Mouse (Mus musculus) forebrain, embryonic 12.5 days (tissue): ENCODE measurements around the gene Rsph3a. TPM values are rescaled to one million over a fixed set of nuclear protein-coding genes. Genes with fewer than 3 reads are reported as not detected.
"Not testable (repeated sequence)": the region's sequence is repeated elsewhere in the genome, so short reads cannot be mapped to it uniquely, and the experiment has no call there.

ENCODE experiments used
- ATAC-seq: fragments of 200-750 bp; cut with Nextera tagmentation; 2 replicates; pipeline ENCODE4 v1.8.0; 2017; ENCODE audit warnings: moderate TSS enrichment; ENCODE audit not compliant: low FRiP score
- H3K27ac ChIP-seq: fragments of 300-500 bp; sonication (generic); 2 replicates; pipeline ENCODE4 v1.5.1; 2016; ENCODE audit warnings: mild to moderate bottlenecking
- H3K27me3 ChIP-seq: fragments of 300-500 bp; sonication (generic); 2 replicates; pipeline ENCODE4 v1.6.1; 2016; ENCODE audit warnings: mild to moderate bottlenecking
- H3K36me3 ChIP-seq: fragments of 300-500 bp; sonication (generic); replicated peaks from 2 replicates; pipeline ENCODE4 v1.6.1; 2016; ENCODE audit warnings: mild to moderate bottlenecking
- H3K4me1 ChIP-seq: fragments of 300-500 bp; sonication (generic); 2 replicates; pipeline ENCODE4 v1.6.1; 2016
- H3K4me2 ChIP-seq: fragments of 300-500 bp; sonication (generic); 2 replicates; pipeline ENCODE4 v1.6.1; 2016; ENCODE audit warnings: mild to moderate bottlenecking, moderate library complexity
- H3K4me3 ChIP-seq: fragments of 300-500 bp; sonication (generic); replicated peaks from 2 replicates; pipeline ENCODE4 v1.5.1; 2016; ENCODE audit warnings: mild to moderate bottlenecking
- H3K9ac ChIP-seq: fragments of 300-500 bp; sonication (generic); 2 replicates; pipeline ENCODE4 v1.6.1; 2016; ENCODE audit warnings: mild to moderate bottlenecking
- H3K9me3 ChIP-seq: fragments of 300-500 bp; sonication (generic); 2 replicates; pipeline ENCODE4 v1.6.1; 2016
- whole genome bisulfite sequencing: fragments of 180-500 bp; shearing (Covaris S2); methylation state at CpG from one replicate; pipeline ENCODE4 v1.1.7; 2016; 5-methylcytosine and 5-hydroxymethylcytosine counted together
- polyA plus RNA-seq: library from polyadenylated mRNA; unstranded; fragments of >200 nt; fragmentation: Nextera tagmentation; extraction: Ambion mirVana; gene quantifications from 2 replicates; pipeline ENCODE4 v1.2.1, GENCODE M21; 2016

Rsph3a gene
- polyA plus RNA-seq, 1 experiment from 2014 or later = 58.6 TPM

DNA sequence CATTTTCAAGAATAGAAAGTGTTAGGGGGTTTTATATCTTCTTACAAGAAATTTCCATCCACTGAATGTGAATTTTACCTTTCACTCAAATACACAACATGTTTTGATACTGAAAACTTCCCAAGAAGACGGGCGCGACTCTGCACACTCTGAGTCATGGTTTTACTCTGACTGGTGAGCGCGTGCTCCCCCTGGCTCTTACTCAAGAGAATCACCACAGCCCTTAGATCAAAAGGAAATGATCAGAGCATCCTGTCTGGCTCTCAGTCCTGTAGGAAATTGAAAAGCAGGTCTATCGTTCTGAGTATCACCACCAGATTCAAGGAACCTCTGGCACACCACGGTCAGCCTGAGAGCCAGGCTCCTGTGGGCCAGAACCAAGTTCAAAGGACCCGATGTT lies 5.8 kb upstream of the Rsph3a start:
- H3K9me3 ChIP-seq = no peaks in the 10 kb centered on the region
- H3K4me1 ChIP-seq = peaks cover under 1% of the 10 kb centered on the region; the same call in 1 of the 2 replicates
- H3K27me3 ChIP-seq = no peaks in the 10 kb centered on the region
- H3K4me2 ChIP-seq = no peak overlapping the region
- 72% methylated on average over 8 of the region's 8 CpGs for WGBS
- ATAC-seq = no peak
- H3K4me3 ChIP-seq = no peak overlapping the region
- no peaks in the 10 kb centered on the region for H3K36me3 ChIP-seq
- H3K9ac ChIP-seq = no peak overlapping the region
- H3K27ac ChIP-seq = no peak overlapping the region

DNA sequence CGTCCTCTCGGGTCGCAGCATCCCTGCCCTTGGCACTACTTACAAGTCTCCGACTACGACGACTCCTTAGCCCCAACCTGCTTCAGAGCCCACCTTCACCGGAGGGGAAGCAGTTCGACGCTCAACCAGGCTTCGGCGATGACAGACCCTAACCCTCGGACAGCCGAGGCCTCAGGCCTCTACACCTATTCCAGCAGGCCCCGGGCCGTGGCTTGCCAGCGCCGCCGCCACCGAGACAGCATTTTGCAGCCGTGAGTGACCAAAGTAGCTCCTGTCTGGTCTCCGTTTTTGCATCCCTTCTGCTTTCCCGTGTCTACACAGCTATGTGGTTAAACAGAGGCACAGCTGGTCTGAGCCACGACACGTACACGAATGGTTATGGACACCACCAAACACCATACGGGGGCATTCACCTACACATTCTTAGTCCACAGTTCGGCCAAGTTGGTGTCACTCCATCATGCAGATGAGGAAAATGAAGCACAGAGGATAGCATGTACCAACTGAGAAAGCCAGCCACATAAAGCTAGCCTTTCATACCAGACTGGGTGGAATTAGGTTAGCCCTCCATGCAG lies 726 bp downstream of the Rsph3a start:
- H3K27me3 ChIP-seq = not testable (repeated sequence)

DNA sequence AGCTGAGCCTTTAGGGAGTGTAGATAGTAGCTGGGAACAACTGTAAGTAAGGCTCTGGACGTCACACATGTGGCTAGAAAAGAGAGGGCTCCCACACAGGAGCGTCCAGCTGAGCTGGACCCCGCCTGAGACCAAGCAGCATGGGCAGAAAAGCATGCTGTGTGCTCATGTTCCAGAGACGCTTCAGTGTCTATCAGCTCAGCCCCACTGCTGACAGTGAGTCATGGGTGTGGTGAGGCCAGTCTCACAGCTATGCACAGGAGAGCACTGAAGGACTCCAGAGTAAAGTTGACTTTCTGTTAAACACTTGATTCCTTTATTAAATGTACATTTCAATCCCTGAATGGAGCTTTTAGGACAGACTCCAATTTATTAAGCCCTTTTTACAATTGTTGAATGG lies 5.9 kb downstream of the Rsph3a start:
- no CpG with 5 or more reads among the region's 4 CpGs for WGBS

More for the DNA sequence above, 726 bp downstream of the Rsph3a start:
- H3K36me3 ChIP-seq, H3K4me1 ChIP-seq, ATAC-seq, H3K9me3 ChIP-seq: not testable (repeated sequence)
- 0% methylated on average over 19 of the region's 27 CpGs for WGBS
- H3K9ac ChIP-seq = peak overlapping the region; percentile 65; the same call in 1 of the 2 replicates
- peak overlapping the region; percentile 60 for H3K4me3 ChIP-seq
- H3K4me2 ChIP-seq = peak overlapping the region; percentile 58
- peak overlapping the region; percentile 88 for H3K27ac ChIP-seq

DNA sequence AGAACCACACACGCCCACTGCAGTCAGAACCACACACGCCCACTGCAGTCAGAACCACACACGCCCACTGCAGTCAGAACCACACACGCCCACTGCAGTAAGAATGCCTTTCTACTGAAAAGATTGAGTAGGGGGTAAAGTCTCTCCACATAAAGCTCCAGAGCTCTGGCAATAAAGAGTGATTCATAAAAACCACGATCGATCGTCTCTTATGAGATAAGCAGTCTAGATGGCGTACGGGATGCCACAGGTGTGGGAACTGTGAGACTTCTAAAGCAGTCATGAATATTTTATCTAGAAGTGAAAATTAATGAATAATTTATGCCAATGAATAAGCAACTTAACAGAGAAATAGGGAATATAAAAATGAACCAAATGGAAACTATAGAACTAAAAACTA lies 11.8 kb downstream of the Rsph3a start:
- 95% methylated on average over 9 of the region's 9 CpGs for WGBS
- ATAC-seq, H3K4me2 ChIP-seq, H3K27me3 ChIP-seq, H3K36me3 ChIP-seq, H3K9ac ChIP-seq, H3K4me3 ChIP-seq, H3K27ac ChIP-seq, H3K4me1 ChIP-seq, H3K9me3 ChIP-seq: not testable (repeated sequence)

More for the DNA sequence above, 5.9 kb downstream of the Rsph3a start:
- H3K36me3 ChIP-seq, H3K27ac ChIP-seq, H3K27me3 ChIP-seq, H3K4me2 ChIP-seq, ATAC-seq, H3K4me3 ChIP-seq, H3K9ac ChIP-seq, H3K4me1 ChIP-seq, H3K9me3 ChIP-seq: not testable (repeated sequence)

DNA sequence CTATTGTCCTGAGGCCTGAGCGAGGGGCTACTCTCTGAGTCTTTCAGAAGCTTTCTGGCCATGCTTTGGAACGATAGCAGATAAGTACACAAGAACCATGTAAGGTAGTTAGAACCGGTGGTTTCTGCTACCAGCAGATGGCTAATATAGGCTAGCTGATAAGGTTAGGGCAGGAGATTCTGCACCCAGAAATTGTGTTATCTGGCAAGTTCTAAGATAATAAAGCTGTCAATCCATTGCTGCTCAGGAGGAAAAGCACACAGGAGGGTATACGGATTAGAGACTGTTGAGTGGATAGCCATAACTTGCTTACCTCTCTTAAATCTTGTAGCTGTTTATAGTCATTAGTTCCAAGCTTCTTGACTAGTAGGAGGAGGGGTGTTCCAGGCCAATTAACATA lies 17.9 kb downstream of the Rsph3a start:
- not testable (repeated sequence) for H3K9me3 ChIP-seq, H3K9ac ChIP-seq, ATAC-seq, H3K4me1 ChIP-seq, H3K27ac ChIP-seq, H3K36me3 ChIP-seq, H3K27me3 ChIP-seq, H3K4me3 ChIP-seq, H3K4me2 ChIP-seq
- 96% methylated on average over 4 of the region's 4 CpGs for WGBS

DNA sequence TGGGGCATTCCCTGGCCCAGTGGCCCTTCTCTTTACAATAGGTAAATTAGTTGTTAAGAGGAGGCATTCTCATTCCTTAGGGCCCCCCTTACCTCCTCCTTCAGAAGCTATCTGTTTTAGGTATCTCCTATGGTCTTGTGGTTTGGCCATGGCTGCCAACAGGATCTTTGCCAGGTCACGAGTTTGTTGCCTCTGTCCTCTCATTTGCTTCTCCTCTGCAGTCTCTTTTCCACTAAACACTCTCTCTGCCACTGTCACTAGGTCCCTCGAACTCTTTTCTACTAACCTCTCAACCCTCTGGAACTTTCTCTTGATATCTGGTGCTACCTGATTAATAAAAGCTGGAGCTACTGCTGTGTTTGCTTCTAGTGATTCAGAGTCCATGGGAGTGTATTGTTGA lies 19.0 kb downstream of the Rsph3a start:
- not testable (repeated sequence) for H3K27me3 ChIP-seq, ATAC-seq, H3K27ac ChIP-seq, H3K9ac ChIP-seq, H3K4me2 ChIP-seq, H3K4me3 ChIP-seq, H3K4me1 ChIP-seq, H3K9me3 ChIP-seq, H3K36me3 ChIP-seq
- WGBS = 80% methylated on average over 2 of the region's 2 CpGs

DNA sequence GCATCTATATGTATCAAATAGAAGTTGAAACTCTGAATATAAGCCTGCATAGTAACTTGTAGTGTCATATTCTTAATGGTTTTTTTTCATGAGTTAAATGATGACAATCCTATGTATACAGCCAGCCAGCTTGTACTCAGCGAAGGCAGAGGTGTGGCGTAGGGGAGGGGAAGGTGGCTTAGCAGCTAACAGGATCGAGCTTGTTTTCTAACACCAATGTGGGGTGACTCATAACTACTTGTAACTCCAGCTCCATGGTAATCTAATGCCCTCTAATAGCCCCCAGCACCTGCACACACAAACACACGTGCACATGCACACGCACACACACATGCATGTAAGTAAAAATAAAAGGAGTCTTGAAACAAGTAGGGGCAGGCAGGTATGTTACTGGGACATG lies 23.1 kb downstream of the Rsph3a start:
- not testable (repeated sequence) for ATAC-seq, H3K36me3 ChIP-seq, H3K27ac ChIP-seq, H3K9ac ChIP-seq, H3K4me2 ChIP-seq, H3K27me3 ChIP-seq, H3K4me3 ChIP-seq, H3K4me1 ChIP-seq, H3K9me3 ChIP-seq
- WGBS = 97% methylated on average over 3 of the region's 5 CpGs

DNA sequence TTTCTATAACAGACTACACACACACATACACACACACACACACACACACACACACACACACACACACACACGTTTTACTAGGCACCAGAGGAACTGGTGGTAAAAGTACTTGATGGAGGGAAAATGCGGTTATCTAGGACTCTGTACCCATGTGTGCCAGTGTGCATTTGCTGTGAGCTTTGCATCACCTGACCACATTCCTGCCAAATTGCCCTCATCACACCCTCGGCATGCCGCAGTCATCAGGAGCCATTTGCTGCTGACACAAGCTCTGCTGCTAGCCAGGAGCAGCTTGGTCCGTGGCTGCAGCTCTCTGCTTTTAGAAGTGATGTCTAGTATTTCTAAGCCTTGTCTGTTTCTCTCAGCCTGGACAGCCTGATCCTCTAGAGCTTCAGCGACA lies 24.4 kb downstream of the Rsph3a start:
- H3K9me3 ChIP-seq, H3K9ac ChIP-seq, H3K27me3 ChIP-seq, H3K4me3 ChIP-seq, ATAC-seq, H3K4me2 ChIP-seq, H3K4me1 ChIP-seq, H3K27ac ChIP-seq, H3K36me3 ChIP-seq: not testable (repeated sequence)
- 77% methylated on average over 2 of the region's 6 CpGs for WGBS

DNA sequence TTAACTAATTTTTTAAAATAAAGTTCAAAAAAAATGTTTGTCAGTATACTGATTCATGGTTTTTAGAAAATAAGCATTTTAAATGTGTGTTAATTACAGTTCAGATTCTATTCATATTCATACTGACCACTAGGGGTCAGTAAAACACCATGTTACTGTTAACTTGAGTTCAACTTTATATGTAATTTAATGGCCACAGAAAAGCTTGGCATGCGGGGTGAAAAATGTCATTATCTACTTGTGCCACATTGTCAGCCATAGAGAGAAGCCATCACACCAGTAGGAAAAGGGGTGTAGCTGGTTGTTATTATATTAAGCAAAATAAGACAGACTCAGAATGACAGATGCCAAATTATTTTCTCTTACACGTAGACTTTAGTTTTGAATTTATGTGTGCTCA lies 38.1 kb downstream of the Rsph3a start:
- not testable (repeated sequence) for H3K9ac ChIP-seq, H3K4me3 ChIP-seq, H3K4me2 ChIP-seq, ATAC-seq, H3K27ac ChIP-seq, H3K9me3 ChIP-seq, H3K36me3 ChIP-seq, H3K4me1 ChIP-seq, H3K27me3 ChIP-seq
- 92% methylated on average over 1 of the region's 2 CpGs for WGBS

DNA sequence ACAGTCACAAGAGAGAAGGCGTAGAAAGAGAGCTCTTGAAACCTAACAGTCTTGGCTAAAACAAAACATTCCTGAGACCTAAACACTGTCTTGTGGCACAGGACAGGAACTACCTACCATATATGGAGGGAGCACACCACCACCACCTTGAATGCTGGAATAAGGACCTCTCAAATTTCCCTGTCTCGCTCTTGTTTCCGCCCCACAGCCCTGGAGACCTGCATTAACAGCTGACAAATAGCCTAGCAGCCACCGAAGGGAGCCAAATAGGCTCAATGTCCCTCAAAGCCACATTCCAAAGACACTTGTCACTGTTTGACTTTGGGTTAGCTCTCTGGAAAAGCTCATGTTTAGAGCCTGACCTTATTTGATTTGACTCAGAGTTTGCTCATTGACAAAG lies 40.2 kb downstream of the Rsph3a start:
- H3K4me3 ChIP-seq, H3K36me3 ChIP-seq, H3K4me1 ChIP-seq, H3K27ac ChIP-seq, ATAC-seq, H3K27me3 ChIP-seq, H3K4me2 ChIP-seq, H3K9ac ChIP-seq, H3K9me3 ChIP-seq: not testable (repeated sequence)
- 69% methylated on average over 4 of the region's 4 CpGs for WGBS

DNA sequence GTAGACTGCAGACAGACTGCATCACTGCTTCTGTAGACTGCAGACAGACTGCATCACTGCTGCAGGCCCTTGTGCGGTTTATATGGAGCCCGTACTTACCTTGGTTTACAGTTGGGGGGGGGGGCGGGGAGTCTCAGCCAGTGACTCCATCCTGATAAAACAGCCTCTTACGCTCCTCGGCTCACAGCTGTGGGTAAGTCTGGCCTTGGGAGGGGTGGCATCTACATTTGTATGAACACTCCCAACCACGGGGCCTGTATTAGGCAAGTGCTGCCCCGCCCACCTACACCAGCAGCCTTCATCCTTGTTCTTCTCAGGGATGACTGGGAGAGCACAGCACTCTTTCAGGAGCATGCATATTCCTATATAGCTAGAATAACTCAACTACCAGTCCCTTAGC lies 41.6 kb downstream of the Rsph3a start:
- not testable (repeated sequence) for H3K27ac ChIP-seq, H3K4me3 ChIP-seq, H3K4me1 ChIP-seq, H3K9me3 ChIP-seq, H3K4me2 ChIP-seq, H3K36me3 ChIP-seq, H3K9ac ChIP-seq, H3K27me3 ChIP-seq, ATAC-seq
- 77% methylated on average over 7 of the region's 7 CpGs for WGBS

DNA sequence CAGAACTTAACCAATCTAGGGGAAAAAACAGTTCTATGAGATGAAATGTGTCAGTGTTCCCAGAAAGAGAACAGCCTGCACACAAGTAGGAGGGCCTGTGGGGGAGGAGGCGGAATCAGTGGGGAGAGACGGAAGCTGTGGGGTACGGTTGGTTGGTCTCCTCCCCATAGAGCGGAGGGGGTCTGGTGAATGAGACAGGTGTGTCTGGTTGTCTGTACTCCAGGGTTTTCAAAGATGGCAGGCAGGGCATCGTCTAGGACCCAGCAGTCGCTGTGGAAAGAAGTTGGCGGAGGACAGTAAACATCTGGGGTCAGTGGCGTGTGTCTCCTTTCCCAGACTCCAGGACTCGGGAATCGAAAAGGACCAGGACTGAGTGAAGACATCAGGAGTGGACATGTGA lies 57.8 kb downstream of the Rsph3a start:
- H3K4me2 ChIP-seq, H3K4me1 ChIP-seq, H3K9ac ChIP-seq, H3K27me3 ChIP-seq, H3K36me3 ChIP-seq, ATAC-seq, H3K9me3 ChIP-seq, H3K27ac ChIP-seq, H3K4me3 ChIP-seq: not testable (repeated sequence)
- 91% methylated on average over 10 of the region's 10 CpGs for WGBS

DNA sequence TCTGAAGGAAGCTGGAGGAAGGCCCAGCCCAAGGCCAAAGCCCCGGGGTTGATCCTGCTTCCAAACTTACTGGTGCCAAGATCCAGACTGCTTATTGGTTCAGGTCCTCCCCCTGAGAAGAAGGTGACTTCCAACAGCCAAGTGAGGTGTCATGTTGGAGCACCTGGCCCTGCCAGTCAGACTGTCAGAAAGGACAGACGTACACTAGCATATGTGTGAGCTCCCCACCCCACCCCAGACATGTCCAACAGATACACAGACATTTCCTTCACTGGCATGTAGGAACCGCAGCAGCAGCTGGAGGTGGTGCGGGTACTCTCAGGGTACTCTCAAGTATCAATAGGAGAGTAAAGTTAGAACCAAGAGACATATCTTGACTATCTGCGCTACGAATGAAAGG lies 61.4 kb downstream of the Rsph3a start:
- H3K4me2 ChIP-seq, ATAC-seq, H3K27me3 ChIP-seq, H3K4me1 ChIP-seq, H3K27ac ChIP-seq, H3K36me3 ChIP-seq, H3K4me3 ChIP-seq, H3K9ac ChIP-seq, H3K9me3 ChIP-seq: not testable (repeated sequence)
- no CpG with 5 or more reads among the region's 6 CpGs for WGBS

DNA sequence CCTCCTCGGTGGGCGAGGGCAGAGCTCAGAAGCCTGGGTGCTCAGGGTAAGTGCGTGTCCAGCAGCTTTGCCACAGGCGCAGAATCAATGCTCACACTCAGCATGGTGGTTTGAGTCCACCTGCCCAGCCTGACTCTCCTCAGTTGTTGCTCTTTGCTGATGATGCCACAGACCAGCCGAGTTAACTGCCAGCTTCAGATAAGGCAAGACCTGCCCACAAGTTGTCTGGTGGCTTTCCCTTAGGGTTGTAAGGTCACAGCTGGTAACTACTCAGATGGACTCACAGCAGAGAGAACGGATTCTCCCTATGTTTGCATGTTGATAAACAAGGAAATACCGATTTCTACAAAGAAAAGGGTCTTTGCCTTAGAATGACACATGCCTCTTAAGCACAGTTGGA lies 64.2 kb downstream of the Rsph3a start:
- not testable (repeated sequence) for H3K36me3 ChIP-seq, H3K4me1 ChIP-seq, H3K4me3 ChIP-seq, H3K27ac ChIP-seq, H3K9me3 ChIP-seq, H3K27me3 ChIP-seq, ATAC-seq, H3K9ac ChIP-seq, H3K4me2 ChIP-seq
- 83% methylated on average over 7 of the region's 7 CpGs for WGBS
